Mouse (Mus musculus): ENCODE results near the gene Rnf6.
"Not testable (repeated sequence)": the region's sequence is repeated elsewhere in the genome, so short reads cannot be mapped to it uniquely, and the experiment has no call there.

The Rnf6 gene

DNA sequence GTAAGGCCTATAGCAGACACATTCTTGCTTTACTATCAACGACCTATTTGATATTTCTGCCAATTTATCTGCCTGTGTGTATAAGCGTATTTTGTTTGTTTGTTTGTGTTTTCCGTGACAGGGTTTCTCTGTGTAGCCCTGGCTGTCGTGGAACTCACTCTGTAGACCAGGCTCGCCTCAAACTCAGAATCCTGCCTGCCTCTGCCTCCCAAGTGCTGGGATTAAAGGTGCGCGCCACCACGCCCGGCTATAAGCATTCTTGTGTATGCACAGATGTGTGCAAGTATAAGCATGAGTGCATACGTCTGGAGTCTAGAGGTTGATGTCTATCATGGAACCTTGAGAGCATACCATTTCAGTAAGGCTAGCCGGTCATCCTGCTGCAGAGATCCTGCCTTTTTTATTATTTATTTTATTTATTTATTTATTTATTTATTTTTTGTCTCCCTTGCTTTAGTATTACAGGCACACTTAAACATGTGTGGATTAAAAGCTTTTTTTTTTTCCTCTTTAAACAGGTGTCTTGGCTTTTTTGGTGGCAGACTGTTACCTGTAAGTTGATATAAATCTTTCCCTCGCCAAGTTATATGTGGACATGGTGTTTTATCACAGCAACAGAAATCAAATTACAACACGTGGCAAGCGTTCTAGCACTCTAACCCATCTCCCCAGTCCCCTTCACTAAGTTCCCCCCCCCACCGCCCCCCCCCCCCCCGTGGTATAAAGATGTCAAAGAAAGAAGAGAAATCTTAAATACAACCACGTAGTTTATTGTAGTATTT lies 8.7 kb upstream of the Rnf6 start:
- no peak for DNase-seq

DNA sequence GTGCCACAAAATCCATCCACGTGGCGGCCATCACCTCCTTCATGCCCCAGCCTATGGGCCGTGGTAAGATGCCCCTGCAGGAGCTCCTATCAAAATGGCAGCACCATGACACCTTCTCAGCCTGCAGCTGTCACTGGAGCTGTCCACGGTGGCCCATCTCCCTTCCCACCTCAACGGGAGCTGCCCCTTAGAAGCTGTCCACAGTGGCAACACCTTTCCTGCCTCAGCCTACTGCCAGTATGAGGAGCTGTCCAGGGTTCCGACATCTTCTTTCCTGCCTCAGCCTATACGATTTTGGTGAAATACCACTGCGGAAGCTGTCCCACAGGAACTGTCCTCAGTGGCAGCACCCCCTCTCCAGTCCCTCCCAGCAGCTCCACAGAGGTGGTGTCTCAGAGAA lies 6.1 kb upstream of the Rnf6 start:
- no peak for DNase-seq

DNA sequence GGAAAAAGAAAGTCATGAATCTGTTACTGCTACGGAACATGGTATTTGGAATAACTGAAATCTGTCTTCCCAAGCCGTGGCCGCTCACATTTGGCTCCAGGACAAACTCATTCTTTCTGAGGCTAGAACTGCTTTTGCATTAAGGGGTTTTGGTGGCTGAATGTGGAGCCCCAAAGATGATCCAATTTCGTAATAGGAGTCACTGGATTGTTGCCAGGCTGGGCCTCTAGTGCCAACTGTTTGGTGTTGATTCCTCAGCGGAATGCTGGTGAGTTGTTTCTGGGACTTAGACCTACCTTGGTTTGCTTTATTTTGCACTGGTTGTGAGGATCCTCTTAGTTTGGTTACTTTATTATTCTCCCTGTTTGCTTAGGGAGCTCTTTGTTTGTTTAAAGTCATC lies 2.4 kb upstream of the Rnf6 start:
- no peak for DNase-seq

DNA sequence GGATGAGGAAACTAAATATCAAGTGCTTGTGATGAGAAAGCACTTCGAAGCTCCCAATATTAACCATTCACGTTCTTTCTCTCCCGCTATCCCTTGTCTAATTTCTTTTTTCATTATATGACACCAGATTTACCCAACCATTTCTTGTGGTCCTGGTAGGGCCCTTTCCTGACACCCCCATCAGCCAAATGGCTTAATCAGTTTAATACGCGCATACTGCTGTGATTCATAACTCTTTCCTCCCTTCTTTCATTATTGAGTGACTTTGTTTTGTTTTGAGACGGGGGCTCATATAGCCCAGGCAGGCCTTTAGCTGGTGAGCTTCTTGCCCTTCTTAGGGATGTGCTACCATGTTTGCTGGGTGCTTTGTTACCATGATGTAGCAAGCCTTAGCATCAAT lies 367 bp upstream of the Rnf6 start:
- DNase-seq: no peak

DNA sequence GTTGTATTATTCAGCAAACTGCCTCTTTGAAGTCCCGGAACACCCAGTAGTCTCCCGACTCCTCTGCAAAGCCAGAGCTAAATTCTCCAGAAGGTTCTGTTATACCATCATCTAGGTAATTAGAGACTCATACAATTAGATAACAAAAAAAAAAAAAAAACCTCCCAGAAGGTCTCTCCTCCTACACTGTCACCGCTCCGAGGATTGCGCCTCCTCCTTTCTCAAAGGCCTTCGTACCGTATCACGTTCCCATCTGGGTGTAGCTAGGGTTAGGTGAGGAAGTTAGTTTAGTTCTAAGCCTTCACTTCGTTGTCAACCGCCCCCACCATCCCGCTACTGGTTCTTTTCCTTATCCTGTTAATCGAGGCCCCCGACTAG lies 865 bp downstream of the Rnf6 start:
- DNase-seq: no peak

DNA sequence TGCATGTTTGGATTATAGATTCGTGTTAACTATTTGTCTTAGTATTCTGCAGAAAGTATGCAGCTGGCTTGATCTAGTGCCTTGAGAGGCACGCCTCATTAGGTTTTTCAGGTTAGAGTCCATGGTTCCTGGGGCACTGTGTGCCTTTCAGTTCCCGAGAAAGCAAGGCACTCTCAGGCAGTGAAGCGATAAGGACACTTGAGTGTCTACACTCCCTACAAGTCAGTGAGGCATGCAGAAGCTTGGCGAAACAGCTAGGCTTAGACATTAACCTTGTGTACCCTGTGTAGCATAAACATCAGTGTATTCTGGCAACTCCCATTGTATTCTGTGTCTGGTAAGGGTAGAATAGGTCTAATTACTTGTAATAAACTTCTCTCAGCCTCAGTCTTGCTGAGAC lies 15.8 kb downstream of the Rnf6 start:
- DNase-seq: no peak

DNA sequence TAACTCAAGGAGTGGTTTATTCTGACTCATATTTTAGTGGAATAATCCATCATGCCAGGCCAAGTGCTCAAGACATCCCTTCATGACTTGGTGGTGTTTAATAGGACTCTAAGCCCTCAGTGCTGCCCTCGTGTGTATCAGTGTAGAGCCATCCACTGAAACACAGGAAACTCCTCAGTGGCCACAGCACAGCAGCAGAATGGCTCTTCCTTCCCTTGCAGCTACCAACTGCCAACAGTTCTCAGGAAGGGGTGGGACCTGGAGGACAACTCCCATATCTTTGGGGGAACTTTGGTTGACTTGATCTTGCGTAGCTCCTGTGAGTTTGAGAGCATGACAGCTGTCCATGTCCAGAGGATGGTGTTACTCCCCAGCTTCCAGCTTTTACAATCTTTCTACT lies 17.4 kb downstream of the Rnf6 start:
- no peak for DNase-seq

DNA sequence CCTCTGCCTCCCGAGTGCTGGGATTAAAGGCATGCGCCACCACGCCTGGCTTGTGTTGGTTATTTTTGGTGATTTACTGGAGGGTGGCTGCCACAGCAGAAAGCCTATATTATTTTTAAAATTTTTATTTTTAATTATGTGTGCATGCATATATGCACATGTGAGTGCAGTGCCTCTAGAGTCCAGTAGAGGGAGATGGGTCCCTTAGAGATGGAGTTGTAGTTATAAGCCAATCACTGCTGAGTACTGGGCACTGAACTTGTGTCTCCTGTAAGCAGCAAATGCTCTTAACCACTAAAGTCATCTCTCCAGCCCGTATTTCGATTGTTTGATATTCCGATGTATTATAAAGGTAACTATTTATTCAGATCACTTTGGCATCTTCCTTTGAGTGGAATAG lies 20.8 kb downstream of the Rnf6 start:
- no peak for DNase-seq

DNA sequence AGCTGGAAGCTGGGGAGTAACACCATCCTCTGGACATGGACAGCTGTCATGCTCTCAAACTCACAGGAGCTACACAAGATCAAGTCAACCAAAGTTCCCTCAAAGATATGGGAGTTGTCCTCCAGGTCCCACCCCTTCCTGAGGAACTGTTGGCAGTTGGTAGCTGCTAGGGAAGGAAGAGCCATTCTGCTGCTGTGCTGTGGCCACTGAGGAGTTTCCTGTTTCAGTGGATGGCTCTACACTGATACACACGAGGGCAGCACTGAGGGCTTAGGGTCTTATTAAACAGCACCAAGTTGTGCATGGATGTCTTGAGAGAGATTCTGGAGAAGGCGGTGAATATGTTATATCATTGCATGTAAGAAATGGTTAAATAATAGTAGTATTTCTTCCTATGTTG lies 21.8 kb downstream of the Rnf6 start:
- no peak for DNase-seq

DNA sequence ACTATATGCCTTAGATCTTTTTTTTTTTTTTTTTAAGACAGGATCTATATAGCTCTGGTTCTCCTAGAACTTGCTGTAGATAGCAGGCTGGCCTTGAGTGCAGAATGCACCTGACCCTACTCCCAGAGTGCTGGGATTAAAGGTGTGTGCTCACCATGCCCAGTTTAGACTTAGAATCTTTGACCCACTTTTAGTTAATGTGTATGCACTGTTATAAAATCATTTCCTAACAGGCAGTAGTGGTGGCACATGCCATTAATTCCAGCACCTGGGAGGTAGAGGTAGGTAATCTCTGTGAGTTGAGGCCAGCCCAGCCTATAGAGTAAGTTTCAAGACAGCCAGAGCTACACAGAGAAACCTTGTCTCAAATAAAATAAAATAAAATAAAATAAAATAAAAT lies 22.3 kb downstream of the Rnf6 start:
- DNase-seq: no peak

DNA sequence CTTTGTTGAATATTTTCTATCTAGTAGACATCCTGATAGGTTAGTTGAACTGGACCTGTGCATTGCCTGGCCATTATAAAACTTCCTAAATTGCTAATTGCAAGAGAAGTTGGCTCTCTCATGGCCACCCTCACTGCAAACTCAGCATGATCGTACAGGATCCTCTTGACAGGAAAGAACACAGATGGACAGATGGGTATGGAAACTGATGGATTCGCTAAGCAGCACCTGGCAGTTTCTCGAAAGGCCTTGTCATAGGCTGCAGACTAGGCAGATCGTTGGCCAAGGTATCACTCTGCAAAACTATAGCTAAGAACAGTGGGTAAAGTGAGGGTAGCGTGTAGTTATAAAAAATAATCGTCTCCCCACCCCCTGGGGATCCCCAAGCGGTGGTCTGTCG lies 28.0 kb downstream of the Rnf6 start:
- DNase-seq: no peak

DNA sequence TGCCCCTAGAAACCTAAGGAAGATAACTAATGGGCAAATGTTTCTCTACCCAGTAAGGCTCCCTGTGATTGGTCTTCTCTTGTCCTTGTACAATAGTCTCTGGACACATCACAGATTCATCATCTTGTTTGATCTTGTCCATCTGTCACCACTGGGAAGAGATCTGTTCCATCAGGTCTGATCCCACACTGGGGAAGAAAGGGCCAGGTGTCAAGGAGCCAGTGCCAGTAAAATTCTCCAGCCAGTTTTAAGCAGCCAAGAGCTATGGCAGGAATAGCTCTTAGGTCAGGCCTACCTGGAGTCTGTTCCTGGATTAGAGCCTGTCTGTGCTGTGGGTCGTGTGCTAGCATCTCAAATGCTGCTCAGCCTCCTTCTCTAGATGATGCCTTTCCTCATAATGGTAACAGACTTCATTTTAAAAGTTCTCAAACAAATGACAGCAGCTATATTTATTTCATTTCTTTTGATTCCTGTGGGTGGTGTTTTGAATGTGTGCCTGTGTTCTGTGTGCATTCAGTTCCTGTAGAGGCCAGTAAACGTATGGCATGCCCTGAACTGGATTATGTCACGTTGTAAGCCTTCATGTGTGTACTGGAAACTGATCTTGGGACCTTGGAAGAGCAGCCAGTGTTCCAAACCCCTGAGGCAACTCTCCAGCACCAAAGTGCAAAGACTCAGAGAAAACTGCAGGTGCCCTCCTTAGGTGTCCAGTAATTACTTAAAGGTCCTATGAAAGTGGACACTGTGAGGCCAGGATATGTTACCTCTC lies 30.7 kb downstream of the Rnf6 start:
- no peak for DNase-seq

DNA sequence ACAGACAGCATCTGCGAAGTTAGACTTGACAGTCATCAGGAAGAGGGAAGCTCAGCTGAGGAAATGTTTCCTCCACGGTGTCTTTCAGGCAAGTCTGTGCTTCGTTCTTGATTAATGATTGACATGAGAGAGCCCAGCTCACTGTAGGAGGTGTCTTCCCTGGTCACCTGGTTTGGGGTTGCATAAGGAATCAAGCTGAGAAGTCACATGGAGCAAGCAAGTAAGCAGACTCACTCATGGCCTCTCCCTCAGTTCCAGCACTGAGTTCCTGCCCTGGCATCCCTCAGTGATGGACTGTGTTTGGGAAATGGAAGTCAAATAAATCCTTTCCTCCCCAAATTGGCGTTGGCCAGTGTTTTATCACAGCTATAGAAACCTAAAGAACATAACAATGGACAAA lies 31.3 kb downstream of the Rnf6 start:
- no peak for DNase-seq

DNA sequence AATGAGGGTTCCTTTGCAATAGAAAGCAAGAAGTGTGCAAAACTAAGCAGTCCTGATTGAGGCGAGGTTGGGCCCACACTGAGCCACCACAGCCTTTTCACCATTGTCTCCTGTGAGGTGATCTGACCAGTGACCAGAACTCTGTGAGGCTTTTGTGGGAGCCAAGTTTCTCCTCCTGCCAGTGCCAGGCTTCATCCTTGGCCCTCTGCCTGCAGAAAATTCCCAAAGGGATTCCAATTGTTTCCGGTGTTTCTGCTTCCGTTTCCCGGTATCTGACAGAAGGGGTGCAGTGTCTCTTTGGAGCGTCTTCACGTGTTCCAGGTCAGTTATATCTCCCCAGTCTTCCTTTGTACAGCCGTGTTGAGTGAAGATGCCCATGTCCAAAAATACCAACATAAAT lies 32.6 kb downstream of the Rnf6 start:
- no peak for DNase-seq

DNA sequence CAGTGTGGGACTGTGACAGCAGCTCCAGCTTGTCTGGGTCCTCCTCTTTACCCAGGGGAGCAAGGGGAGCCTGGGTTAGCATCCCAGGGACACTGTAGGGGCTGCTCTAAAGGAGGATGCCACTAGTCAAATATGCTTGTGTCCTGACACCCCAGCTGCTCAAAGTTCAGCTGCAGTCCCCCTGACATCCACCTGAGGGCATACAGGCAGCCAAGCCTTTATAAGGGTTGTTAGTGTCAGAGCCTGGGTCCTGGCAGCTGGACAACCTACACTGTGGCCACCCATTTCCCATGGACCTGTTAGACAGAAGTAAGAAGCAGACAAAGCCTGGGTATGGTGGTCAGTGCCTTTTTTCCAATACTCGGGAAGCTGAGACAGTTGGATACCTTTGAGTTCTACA lies 33.2 kb downstream of the Rnf6 start:
- no peak for DNase-seq

DNA sequence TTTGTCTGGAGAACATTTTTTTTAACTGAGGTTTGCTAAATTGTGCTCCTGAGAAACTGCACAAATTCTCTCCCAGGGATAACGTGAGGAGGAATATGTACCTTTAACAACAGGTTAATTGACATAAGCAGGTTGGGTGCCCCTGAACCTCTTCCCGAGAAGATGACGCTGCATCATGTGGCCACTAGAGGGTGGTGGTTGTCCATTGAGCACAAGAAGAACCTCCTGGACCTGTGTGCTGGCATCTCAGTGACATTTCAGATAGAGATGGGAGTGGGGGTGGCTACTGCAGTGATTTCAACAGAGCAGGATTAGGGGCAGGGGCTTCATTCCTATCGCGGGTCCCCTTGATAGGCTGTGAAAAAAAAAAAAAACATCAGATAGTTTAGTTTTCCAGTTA lies 33.9 kb downstream of the Rnf6 start:
- peak; percentile 61 for DNase-seq

DNA sequence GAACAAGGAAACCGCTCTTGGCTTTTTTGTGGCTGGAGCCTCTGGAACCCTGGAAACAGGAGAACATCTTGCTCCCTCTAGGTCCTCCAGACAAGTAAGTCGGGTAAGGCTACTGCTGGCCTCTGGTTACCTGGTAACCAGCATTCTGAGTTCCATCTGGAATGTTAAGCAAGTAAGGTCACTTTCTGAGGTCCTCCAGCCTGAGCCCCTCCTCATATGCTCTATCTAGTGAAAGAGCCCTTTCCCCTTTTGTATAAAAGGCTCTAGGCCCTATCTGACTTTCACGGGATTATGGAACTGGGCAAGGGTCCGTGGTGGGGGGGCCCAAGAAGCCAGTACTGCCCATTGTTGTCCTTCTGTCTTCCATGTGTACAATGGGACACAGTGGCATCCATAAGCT lies 36.2 kb downstream of the Rnf6 start, which contains the start of gene 1700001J03Rik:
TSS of gene 1700001J03Rik (minus strand) at position 101 of the 400 bp plus-strand sequence.
- not testable (repeated sequence) for DNase-seq

DNA sequence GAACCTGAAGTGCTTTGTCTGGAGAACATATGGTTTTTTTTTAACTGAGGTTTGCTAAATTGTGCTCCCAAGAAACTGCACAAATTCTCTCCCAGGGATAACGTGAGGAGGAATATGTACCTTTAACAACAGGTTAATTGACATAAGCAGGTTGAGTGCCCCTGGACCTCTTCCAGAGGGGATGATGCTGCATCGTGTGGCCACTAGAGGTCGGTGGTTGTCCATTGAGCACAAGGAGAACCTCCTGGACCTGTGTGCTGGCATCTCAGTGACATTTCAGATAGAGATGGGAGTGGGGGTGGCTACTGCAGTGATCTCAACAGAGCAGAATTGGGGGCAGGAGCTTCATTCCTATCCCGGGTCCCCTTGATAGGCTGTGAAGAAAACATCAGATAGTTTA lies 48.6 kb downstream of the Rnf6 start:
- DNase-seq: peak; percentile 5

DNA sequence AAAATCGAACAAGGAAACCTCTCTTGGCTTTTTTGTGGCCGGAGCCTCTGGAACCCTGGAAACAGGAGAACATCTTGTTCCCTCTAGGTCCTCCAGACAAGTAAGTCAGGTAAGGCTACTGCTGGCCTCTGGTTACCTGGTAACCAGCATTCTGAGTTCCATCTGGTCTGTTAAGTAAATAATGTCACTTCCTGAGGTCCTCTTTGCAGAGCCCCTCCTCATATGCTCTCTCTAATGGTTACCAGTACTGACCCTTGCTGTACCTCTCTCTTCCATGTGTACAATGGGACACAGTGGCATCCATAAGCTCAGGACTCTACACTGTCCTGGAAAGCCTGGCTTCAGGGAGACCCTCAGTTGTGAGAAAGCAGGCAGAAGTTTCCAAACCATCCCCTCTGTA lies 50.7 kb downstream of the Rnf6 start, which contains the start of gene Gm6309:
TSS of gene Gm6309 (minus strand) at position 101 of the 400 bp plus-strand sequence.
- DNase-seq: not testable (repeated sequence)

DNA sequence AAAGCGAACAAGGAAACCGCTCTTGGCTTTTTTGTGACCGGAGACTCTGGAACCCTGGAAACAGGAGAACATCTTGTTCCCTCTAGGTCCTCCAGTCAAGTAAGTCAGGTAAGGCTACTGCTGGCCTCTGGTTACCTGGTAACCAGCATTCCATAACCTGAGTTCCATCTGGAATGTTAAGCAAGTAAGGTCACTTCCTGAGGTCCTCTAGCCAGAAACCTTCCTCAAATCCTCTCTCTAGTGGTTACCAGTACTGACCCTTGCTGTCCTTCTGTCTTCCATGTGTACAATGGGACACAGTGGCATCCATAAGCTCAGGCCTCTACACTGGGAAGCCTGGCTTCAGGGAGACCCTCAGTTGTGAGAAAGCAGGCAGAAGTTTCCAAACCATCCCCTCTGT lies 60.9 kb downstream of the Rnf6 start, which contains the start of gene Gm5565:
TSS of gene Gm5565 (minus strand) at position 101 of the 400 bp plus-strand sequence.
- not testable (repeated sequence) for DNase-seq

Data from right cerebral cortex, adult 18-20 months (tissue).